Mouse (Mus musculus) heart, embryonic 13.5 days (tissue): ENCODE results near the gene Crb2. TPM values are rescaled to one million over a fixed set of nuclear protein-coding genes. Genes with fewer than 3 reads are reported as not detected.

Experiments
- ATAC-seq: fragments of 200-750 bp; cut with Nextera tagmentation; 2 replicates; pipeline ENCODE4 v1.8.0; 2017; ENCODE audit warnings: moderate TSS enrichment; ENCODE audit not compliant: insufficient number of reproducible peaks, low FRiP score, low TSS enrichment; ENCODE audit errors: extremely low read depth
- H3K27ac ChIP-seq: fragments of 300-500 bp; sonication (generic); replicated peaks from 2 replicates; pipeline ENCODE4 v1.5.1; 2015; ENCODE audit warnings: moderate library complexity, mild to moderate bottlenecking, inconsistent platforms
- H3K27me3 ChIP-seq: fragments of 300-500 bp; sonication (generic); replicated peaks from 2 replicates; pipeline ENCODE4 v1.6.1; 2015; ENCODE audit warnings: mild to moderate bottlenecking, inconsistent platforms
- H3K36me3 ChIP-seq: fragments of 300-500 bp; sonication (generic); 2 replicates; pipeline ENCODE4 v1.6.1; 2015; ENCODE audit warnings: mild to moderate bottlenecking, inconsistent platforms
- H3K4me1 ChIP-seq: fragments of 300-500 bp; sonication (generic); 2 replicates; pipeline ENCODE4 v1.6.1; 2015; ENCODE audit warnings: inconsistent platforms
- H3K4me2 ChIP-seq: fragments of 300-500 bp; sonication (generic); 2 replicates; pipeline ENCODE4 v1.6.1; 2015; ENCODE audit warnings: inconsistent platforms, mild to moderate bottlenecking, moderate library complexity
- H3K4me3 ChIP-seq: fragments of 300-500 bp; sonication (generic); 2 replicates; pipeline ENCODE4 v1.5.1; 2015; ENCODE audit warnings: moderate library complexity, mild to moderate bottlenecking, inconsistent platforms
- H3K9ac ChIP-seq: fragments of 300-500 bp; sonication (generic); 2 replicates; pipeline ENCODE4 v1.6.1; 2015; ENCODE audit warnings: inconsistent platforms, mild to moderate bottlenecking, moderate library complexity
- H3K9me3 ChIP-seq: fragments of 300-500 bp; sonication (generic); 2 replicates; pipeline ENCODE4 v1.6.1; 2016; ENCODE audit warnings: inconsistent platforms
- WGBS: fragments of 180-500 bp; shearing (Covaris S2); methylation state at CpG from one replicate; pipeline ENCODE4 v1.1.7; 2015; ENCODE audit warnings: mixed read lengths; 5-methylcytosine and 5-hydroxymethylcytosine counted together
- polyA plus RNA-seq: library from polyadenylated mRNA; unstranded; fragments of >200 nt; fragmentation: Nextera tagmentation; extraction: Ambion mirVana; gene quantifications from 2 replicates; pipeline ENCODE4 v1.2.1, GENCODE M21; 2015

Gene Crb2
- polyA plus RNA-seq = 3.0 and 4.0 TPM in 2 replicates

- H3K9ac ChIP-seq = peak within 1 kb of the TSS; percentile 73
Observed at GRCm38 (mm10) chr2:37776016-37776415, at the start of gene Crb2. Crb2 (plus strand) TSS chr2:37776249.

GRCm38 (mm10) chr2:37731241-37731801, 44.7 kb upstream of the Crb2 start:
- Histone ChIP-seq H3K4me2 (no peak overlapping the region), H3K9ac (no peak overlapping the region), H3K9me3 (no peaks in the 10 kb centered on the region), H3K4me3 (no peak overlapping the region), H3K27me3 (no peaks in the 10 kb centered on the region), H3K4me1 (peaks cover 15% of the 10 kb centered on the region), H3K27ac (no peak overlapping the region), H3K36me3 (no peaks in the 10 kb centered on the region)
- WGBS = 80% methylated on average over 5 of the region's 5 CpGs
- no peak for ATAC-seq

More at GRCm38 (mm10) chr2:37776016-37776415, at the start of gene Crb2:
- no peak for ATAC-seq
- WGBS = 4% methylated on average over 16 of the region's 18 CpGs
- H3K27me3 ChIP-seq = peaks cover 13% of the 10 kb centered on the region
- H3K4me1 ChIP-seq = peaks cover 58% of the 10 kb centered on the region
- no peaks in the 10 kb centered on the region for H3K36me3 ChIP-seq
- no peaks in the 10 kb centered on the region for H3K9me3 ChIP-seq
- 0 out of 2 replicates have a peak within 1 kb of the TSS, but pooled peaks have one; percentile 15 for H3K27ac ChIP-seq
- H3K4me3 ChIP-seq = peak within 1 kb of the TSS; percentile 51
- H3K4me2 ChIP-seq = peak within 1 kb of the TSS; percentile 73

GRCm38 (mm10) chr2:37734979-37735806, 40.9 kb upstream of the Crb2 start:
- 9% methylated on average over 17 of the region's 17 CpGs for WGBS
- Histone ChIP-seq H3K27me3 (no peaks in the 10 kb centered on the region), H3K4me3 (peak overlapping the region; percentile 32), H3K4me1 (peaks cover 15% of the 10 kb centered on the region), H3K4me2 (peak overlapping the region; percentile 61), H3K9me3 (no peaks in the 10 kb centered on the region), H3K36me3 (no peaks in the 10 kb centered on the region), H3K27ac (no peak overlapping the region), H3K9ac (peak overlapping the region; percentile 69)
- ATAC-seq = no peak

GRCm38 (mm10) chr2:37735807-37736188, 40.3 kb upstream of the Crb2 start:
- no peaks in the 10 kb centered on the region for H3K27me3 ChIP-seq
- ATAC-seq = no peak
- peak overlapping the region; percentile 69 for H3K9ac ChIP-seq
- no peaks in the 10 kb centered on the region for H3K9me3 ChIP-seq
- H3K4me2 ChIP-seq = peak overlapping the region; percentile 61
- no peak overlapping the region for H3K27ac ChIP-seq
- H3K36me3 ChIP-seq = no peaks in the 10 kb centered on the region
- WGBS = 35% methylated on average over 1 of the region's 1 CpGs
- peak overlapping the region; percentile 32 for H3K4me3 ChIP-seq
- peaks cover 15% of the 10 kb centered on the region for H3K4me1 ChIP-seq

- no peaks in the 10 kb centered on the region for H3K27me3 ChIP-seq
- no peaks in the 10 kb centered on the region for H3K9me3 ChIP-seq
- H3K9ac ChIP-seq = no peak overlapping the region
- 67% methylated on average over 20 of the region's 20 CpGs for WGBS
- H3K4me2 ChIP-seq = no peak overlapping the region
- H3K36me3 ChIP-seq = no peaks in the 10 kb centered on the region
- no peak overlapping the region for H3K27ac ChIP-seq
- no peak for ATAC-seq
- H3K4me1 ChIP-seq = no peaks in the 10 kb centered on the region
- no peak overlapping the region for H3K4me3 ChIP-seq
Observed at GRCm38 (mm10) chr2:37741806-37742554, 34.1 kb upstream of the Crb2 start.

- ATAC-seq = no peak
- no peak overlapping the region for H3K27ac ChIP-seq
- no peaks in the 10 kb centered on the region for H3K9me3 ChIP-seq
- H3K9ac ChIP-seq = no peak overlapping the region
- H3K36me3 ChIP-seq = no peaks in the 10 kb centered on the region
- H3K4me3 ChIP-seq = no peak overlapping the region
- no peaks in the 10 kb centered on the region for H3K27me3 ChIP-seq
- WGBS = 84% methylated on average over 10 of the region's 10 CpGs
- no peak overlapping the region for H3K4me2 ChIP-seq
- H3K4me1 ChIP-seq = peaks cover 23% of the 10 kb centered on the region
Observed at GRCm38 (mm10) chr2:37744773-37745395, 31.2 kb upstream of the Crb2 start.

GRCm38 (mm10) chr2:37746293-37747049, 29.6 kb upstream of the Crb2 start:
- Histone ChIP-seq H3K27ac (no peak overlapping the region), H3K4me2 (no peak overlapping the region), H3K36me3 (no peaks in the 10 kb centered on the region), H3K27me3 (no peaks in the 10 kb centered on the region), H3K9ac (no peak overlapping the region), H3K4me1 (peaks cover 23% of the 10 kb centered on the region), H3K9me3 (no peaks in the 10 kb centered on the region), H3K4me3 (no peak overlapping the region)
- no peak for ATAC-seq
- 87% methylated on average over 5 of the region's 5 CpGs for WGBS

GRCm38 (mm10) chr2:37747909-37748308, 28.1 kb upstream of the Crb2 start:
- Histone ChIP-seq H3K4me1 (peaks cover 23% of the 10 kb centered on the region), H3K9ac (no peak overlapping the region), H3K4me2 (no peak overlapping the region), H3K27ac (peak overlapping the region; percentile 70), H3K9me3 (no peaks in the 10 kb centered on the region), H3K36me3 (no peaks in the 10 kb centered on the region), H3K4me3 (no peak overlapping the region), H3K27me3 (no peaks in the 10 kb centered on the region)
- 33% methylated on average over 2 of the region's 2 CpGs for WGBS
- ATAC-seq = no peak

GRCm38 (mm10) chr2:37748442-37749066, 27.5 kb upstream of the Crb2 start:
- no peaks in the 10 kb centered on the region for H3K9me3 ChIP-seq
- no peak overlapping the region for H3K4me2 ChIP-seq
- H3K4me3 ChIP-seq = no peak overlapping the region
- WGBS = 49% methylated on average over 10 of the region's 10 CpGs
- H3K27ac ChIP-seq = peak overlapping the region; percentile 70
- peak overlapping the region; percentile 48 for H3K9ac ChIP-seq
- no peaks in the 10 kb centered on the region for H3K27me3 ChIP-seq
- no peak for ATAC-seq
- peaks cover 23% of the 10 kb centered on the region for H3K4me1 ChIP-seq
- H3K36me3 ChIP-seq = no peaks in the 10 kb centered on the region

- 37% methylated on average over 6 of the region's 6 CpGs for WGBS
- no peak overlapping the region for H3K9ac ChIP-seq
- no peaks in the 10 kb centered on the region for H3K27me3 ChIP-seq
- peak overlapping the region; percentile 70; the same call in 1 of the 2 replicates for H3K27ac ChIP-seq
- peaks cover 23% of the 10 kb centered on the region for H3K4me1 ChIP-seq
- no peak overlapping the region for H3K4me3 ChIP-seq
- no peaks in the 10 kb centered on the region for H3K9me3 ChIP-seq
- no peaks in the 10 kb centered on the region for H3K36me3 ChIP-seq
- H3K4me2 ChIP-seq = no peak overlapping the region
- ATAC-seq = no peak; the same call in 1 of the 2 replicates
Observed at GRCm38 (mm10) chr2:37749323-37749722, 26.7 kb upstream of the Crb2 start.
